Mouse (Mus musculus) embryonic facial prominence, embryonic 11.5 days (tissue): Measurements from ENCODE around the gene Slit3. TPM values are rescaled to one million over a fixed set of nuclear protein-coding genes. Genes with fewer than 3 reads are reported as not detected.

Experiments
- ATAC-seq: fragments of 200-750 bp; cut with Nextera tagmentation; replicated peaks from 2 replicates; pipeline ENCODE4 v1.8.0; 2017; ENCODE audit warnings: low read depth; ENCODE audit not compliant: insufficient number of reproducible peaks, low FRiP score, low TSS enrichment
- DNase-seq: peaks from one replicate; pipeline ENCODE4 v3.0.0-alpha.2; 2015; ENCODE audit warnings: low spot score
- H3K27ac ChIP-seq: fragments of 300-500 bp; sonication (generic); replicated peaks from 2 replicates; pipeline ENCODE4 v1.5.1; 2014; ENCODE audit warnings: mild to moderate bottlenecking, low read depth, low read length, control low read depth
- H3K27me3 ChIP-seq: fragments of 300-500 bp; sonication (generic); 2 replicates; pipeline ENCODE4 v1.6.1; 2014; ENCODE audit warnings: mild to moderate bottlenecking, low read length, moderate library complexity, mixed read lengths; ENCODE audit not compliant: control insufficient read depth, insufficient read depth
- H3K36me3 ChIP-seq: fragments of 300-500 bp; sonication (generic); replicated peaks from 2 replicates; pipeline ENCODE4 v1.6.1; 2014; ENCODE audit warnings: low read depth, mild to moderate bottlenecking, low read length, moderate library complexity, mixed read lengths; ENCODE audit not compliant: control insufficient read depth, insufficient read depth
- H3K4me1 ChIP-seq: fragments of 300-500 bp; sonication (generic); 2 replicates; pipeline ENCODE4 v1.6.1; 2014; ENCODE audit warnings: low read length, mixed read lengths; ENCODE audit not compliant: control insufficient read depth, insufficient read depth
- H3K4me2 ChIP-seq: fragments of 300-500 bp; sonication (generic); 2 replicates; pipeline ENCODE4 v1.6.1; 2014; ENCODE audit warnings: low read depth, mild to moderate bottlenecking, control low read depth, low read length, moderate library complexity
- H3K4me3 ChIP-seq: fragments of 300-500 bp; sonication (generic); 2 replicates; pipeline ENCODE4 v1.5.1; 2014; ENCODE audit warnings: low read depth, low read length, control low read depth
- H3K9ac ChIP-seq: fragments of 300-500 bp; sonication (generic); replicated peaks from 2 replicates; pipeline ENCODE4 v1.6.1; 2014; ENCODE audit warnings: mild to moderate bottlenecking, control low read depth, low read length
- H3K9me3 ChIP-seq: fragments of 300-500 bp; sonication (generic); replicated peaks from 2 replicates; pipeline ENCODE4 v1.6.1; 2016; ENCODE audit warnings: mild to moderate bottlenecking, low read length, inconsistent platforms, mixed read lengths; ENCODE audit not compliant: control insufficient read depth
- WGBS: fragments of 180-500 bp; shearing (Covaris S2); extraction: QIAGEN DNeasy Blood & Tissue Kit; methylation state at CpG from one replicate; pipeline ENCODE4 v1.1.7; 2014; 5-methylcytosine and 5-hydroxymethylcytosine counted together
- polyA plus RNA-seq: library from polyadenylated mRNA; unstranded; fragments of >200 nt; fragmentation: Nextera tagmentation; extraction: Ambion mirVana; gene quantifications from 2 replicates; pipeline ENCODE4 v1.2.1, GENCODE M21; 2014

Slit3 gene
- polyA plus RNA-seq, 1 experiment from 2014 or later: 10.5 TPM

GRCm38 (mm10) chr11:35178144-35178817, 57.3 kb downstream of the Slit3 start:
- peak; percentile 49 for DNase-seq

GRCm38 (mm10) chr11:35179305-35179704, 58.3 kb downstream of the Slit3 start:
- Histone ChIP-seq H3K4me1 (no peaks in the 10 kb centered on the region; the same call in 1 of the 2 replicates), H3K4me2 (no peak overlapping the region), H3K36me3 (no peaks in the 10 kb centered on the region), H3K9ac (no peak overlapping the region), H3K27me3 (no peaks in the 10 kb centered on the region), H3K4me3 (no peak overlapping the region), H3K27ac (no peak overlapping the region), H3K9me3 (no peaks in the 10 kb centered on the region)
- no peak for DNase-seq
- ATAC-seq: no peak
- 63% methylated on average over 8 of the region's 8 CpGs for WGBS

More at GRCm38 (mm10) chr11:35178144-35178817, 57.3 kb downstream of the Slit3 start:
- H3K9ac ChIP-seq: no peak overlapping the region
- no peak overlapping the region for H3K27ac ChIP-seq
- ATAC-seq: no peak
- WGBS: 38% methylated on average over 24 of the region's 24 CpGs
- H3K36me3 ChIP-seq: no peaks in the 10 kb centered on the region
- no peak overlapping the region for H3K4me3 ChIP-seq
- no peaks in the 10 kb centered on the region for H3K9me3 ChIP-seq
- peak overlapping the region; percentile 2; the same call in 1 of the 2 replicates for H3K4me2 ChIP-seq
- no peaks in the 10 kb centered on the region; the same call in 1 of the 2 replicates for H3K4me1 ChIP-seq
- H3K27me3 ChIP-seq: no peaks in the 10 kb centered on the region

DNA sequence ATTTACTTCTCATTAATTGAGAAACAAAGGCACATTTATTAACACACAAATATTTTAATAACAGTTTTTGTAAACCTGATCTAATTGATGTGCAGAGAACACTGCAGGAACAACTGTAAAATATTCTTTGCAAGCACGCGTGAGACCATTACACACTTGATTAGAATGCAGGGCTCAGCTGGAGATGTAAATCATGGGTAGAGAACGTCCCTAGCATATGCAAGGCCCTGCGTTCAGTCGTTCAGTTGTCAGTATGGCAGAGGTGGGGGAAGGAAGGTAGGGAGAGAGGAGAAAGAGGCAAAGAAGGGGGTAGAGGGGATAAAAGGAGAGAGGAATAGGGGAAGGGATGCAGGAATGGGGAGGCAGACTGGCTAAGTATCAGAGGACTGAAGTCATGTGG, 61.9 kb downstream of the Slit3 start:
- H3K27me3 ChIP-seq: no peaks in the 10 kb centered on the region
- WGBS: 82% methylated on average over 5 of the region's 5 CpGs
- H3K27ac ChIP-seq: no peak overlapping the region
- H3K4me2 ChIP-seq: no peak overlapping the region
- no peak for DNase-seq
- no peaks in the 10 kb centered on the region for H3K36me3 ChIP-seq
- H3K9me3 ChIP-seq: no peaks in the 10 kb centered on the region
- H3K9ac ChIP-seq: no peak overlapping the region
- H3K4me3 ChIP-seq: no peak overlapping the region
- ATAC-seq: no peak
- H3K4me1 ChIP-seq: no peaks in the 10 kb centered on the region; the same call in 1 of the 2 replicates

DNA sequence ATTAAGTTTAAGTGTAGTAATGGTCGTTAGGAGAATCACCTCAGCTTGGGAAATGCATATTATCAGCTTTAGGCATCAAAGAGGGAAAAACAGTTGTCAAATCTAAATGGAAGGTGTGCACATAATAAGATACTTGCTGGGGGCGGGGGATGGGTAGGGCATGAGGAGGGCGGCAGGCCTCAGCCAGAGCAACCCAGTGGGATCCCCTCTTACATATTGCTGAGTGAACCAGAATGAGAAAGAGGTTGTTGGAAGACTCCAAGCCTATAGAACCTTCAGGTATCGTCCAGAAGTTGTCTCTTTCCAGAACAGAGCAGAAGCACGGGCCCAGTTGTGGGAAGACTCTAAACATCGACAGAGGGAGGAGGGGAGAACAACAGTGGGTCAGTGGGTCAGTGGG, 73.8 kb downstream of the Slit3 start:
- no peak overlapping the region for H3K27ac ChIP-seq
- ATAC-seq (no peak), DNase-seq (no peak)
- no peaks in the 10 kb centered on the region; the same call in 1 of the 2 replicates for H3K4me1 ChIP-seq
- no peaks in the 10 kb centered on the region for H3K36me3 ChIP-seq
- H3K9ac ChIP-seq: no peak overlapping the region
- no peak overlapping the region for H3K4me2 ChIP-seq
- WGBS: 79% methylated on average over 6 of the region's 6 CpGs
- no peak overlapping the region for H3K4me3 ChIP-seq
- no peaks in the 10 kb centered on the region for H3K27me3 ChIP-seq
- no peaks in the 10 kb centered on the region for H3K9me3 ChIP-seq

DNA sequence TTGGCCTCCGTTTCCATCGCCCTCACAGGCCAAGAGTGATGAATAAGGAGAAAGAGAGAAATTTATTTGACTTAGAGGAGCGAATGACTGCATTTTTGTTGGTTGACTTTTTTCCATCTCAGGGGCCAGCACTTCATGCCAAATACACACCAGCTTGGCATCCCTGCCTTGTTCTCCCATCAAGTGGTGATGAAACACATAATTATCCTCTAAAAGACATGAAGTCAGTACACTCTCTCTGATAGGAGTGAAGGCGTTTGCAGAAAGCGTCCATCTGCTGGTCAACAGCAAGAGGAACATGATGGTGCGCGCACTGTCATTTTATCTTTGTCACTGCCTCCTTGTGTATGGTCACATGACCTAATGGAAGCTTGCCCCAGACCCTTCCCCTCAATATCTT, 75.8 kb downstream of the Slit3 start:
- no peak overlapping the region for H3K27ac ChIP-seq
- no peak for DNase-seq
- H3K4me1 ChIP-seq: no peaks in the 10 kb centered on the region; the same call in 1 of the 2 replicates
- H3K9ac ChIP-seq: no peak overlapping the region
- H3K36me3 ChIP-seq: no peaks in the 10 kb centered on the region
- no peak overlapping the region for H3K4me2 ChIP-seq
- WGBS: 86% methylated on average over 7 of the region's 7 CpGs
- ATAC-seq: no peak
- H3K9me3 ChIP-seq: no peaks in the 10 kb centered on the region
- H3K27me3 ChIP-seq: no peaks in the 10 kb centered on the region
- H3K4me3 ChIP-seq: no peak overlapping the region

- DNase-seq (no peak), ATAC-seq (no peak)
- WGBS: 87% methylated on average over 6 of the region's 6 CpGs
Measured at GRCm38 (mm10) chr11:35198537-35199088, 77.6 kb downstream of the Slit3 start.

DNA sequence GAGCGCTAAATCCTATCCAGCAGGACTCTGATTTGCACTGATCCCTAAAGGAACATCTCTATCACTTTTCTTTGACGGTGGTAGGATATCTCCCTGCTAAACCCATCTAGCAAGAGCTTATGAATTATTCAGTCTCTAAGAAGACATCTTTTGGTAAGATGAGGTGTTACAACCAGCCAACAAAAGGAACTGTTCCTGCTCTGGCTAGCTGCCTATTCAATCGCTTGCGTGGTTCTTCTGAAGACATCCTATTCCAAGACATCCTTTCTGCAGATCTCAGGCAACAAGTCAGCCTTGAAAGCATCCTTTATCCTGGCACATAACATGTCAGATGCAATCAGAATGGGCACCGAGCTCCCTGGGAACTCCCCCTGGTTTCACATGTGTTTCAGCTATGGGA, 81.3 kb downstream of the Slit3 start:
- Histone ChIP-seq H3K4me3 (no peak overlapping the region), H3K27ac (no peak overlapping the region), H3K4me2 (no peak overlapping the region), H3K36me3 (no peaks in the 10 kb centered on the region), H3K9me3 (no peaks in the 10 kb centered on the region), H3K27me3 (no peaks in the 10 kb centered on the region), H3K9ac (no peak overlapping the region), H3K4me1 (no peaks in the 10 kb centered on the region; the same call in 1 of the 2 replicates)
- no peak for DNase-seq
- 86% methylated on average over 5 of the region's 5 CpGs for WGBS
- no peak for ATAC-seq

More at GRCm38 (mm10) chr11:35198537-35199088, 77.6 kb downstream of the Slit3 start:
- no peak overlapping the region for H3K27ac ChIP-seq
- no peaks in the 10 kb centered on the region for H3K9me3 ChIP-seq
- no peaks in the 10 kb centered on the region; the same call in 1 of the 2 replicates for H3K4me1 ChIP-seq
- no peak overlapping the region for H3K9ac ChIP-seq
- no peak overlapping the region for H3K4me2 ChIP-seq
- no peaks in the 10 kb centered on the region for H3K36me3 ChIP-seq
- H3K4me3 ChIP-seq: no peak overlapping the region
- H3K27me3 ChIP-seq: no peaks in the 10 kb centered on the region

- H3K27ac ChIP-seq: no peak overlapping the region
- no peaks in the 10 kb centered on the region for H3K36me3 ChIP-seq
- DNase-seq (no peak), ATAC-seq (0 out of 2 replicates have a peak, but pooled peaks have one; percentile 48)
- no peak overlapping the region for H3K4me2 ChIP-seq
- H3K4me3 ChIP-seq: no peak overlapping the region
- H3K9me3 ChIP-seq: no peaks in the 10 kb centered on the region
- H3K9ac ChIP-seq: no peak overlapping the region
- H3K4me1 ChIP-seq: no peaks in the 10 kb centered on the region
- 69% methylated on average over 10 of the region's 10 CpGs for WGBS
- no peaks in the 10 kb centered on the region for H3K27me3 ChIP-seq
Measured at GRCm38 (mm10) chr11:35203673-35204072, 82.6 kb downstream of the Slit3 start.
